Mouse (Mus musculus): ENCODE data around the gene Chrna4. TPM values are rescaled to one million over a fixed set of nuclear protein-coding genes. Genes with fewer than 3 reads are reported as not detected.

Gene Chrna4
- 0.04 and 0.15 TPM in 2 replicates for polyA plus RNA-seq (2015; fragmentation: Nextera tagmentation; extraction: Ambion mirVana)

DNA sequence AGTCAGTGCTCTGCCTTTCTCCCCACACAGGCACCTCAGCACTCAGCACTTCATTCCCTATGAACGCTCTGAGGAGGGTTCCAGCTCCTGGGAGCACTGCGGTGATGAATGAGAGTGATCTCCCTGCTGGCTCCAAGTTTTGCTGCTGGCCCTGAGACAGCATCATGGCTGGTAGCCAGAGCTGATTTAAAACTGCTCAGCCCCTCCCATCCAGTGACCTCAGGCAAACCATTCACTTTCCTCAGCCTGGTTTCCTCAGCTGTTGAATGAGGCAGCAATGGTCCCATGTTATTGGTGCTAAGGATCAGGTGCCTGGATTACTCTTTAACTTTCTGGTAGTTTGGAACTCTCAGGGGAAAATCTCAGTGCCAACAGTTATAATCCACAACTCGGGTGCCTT, at the start of gene Chrna4:
Chrna4 (minus strand) TSS at position 110 of the 400 bp plus-strand sequence.
- DNase-seq (ENCODE audit: low spot score) (no peak), ATAC-seq (no peak)
- Histone ChIP-seq H3K9me3 (ENCODE audit: low read length) (no peaks in the 10 kb centered on the region), H3K27me3 (replicated peaks; ENCODE audit: insufficient read depth, low read length) (peaks cover 12% of the 10 kb centered on the region), H3K4me2 (replicated peaks; ENCODE audit: low read depth, low read length) (no peak within 1 kb of the TSS), H3K27ac (ENCODE audit: low read length) (no peak within 1 kb of the TSS), H3K36me3 (ENCODE audit: insufficient read depth, low read length) (no peaks in the 10 kb centered on the region), H3K9ac (replicated peaks; ENCODE audit: low read depth) (no peak within 1 kb of the TSS), H3K4me1 (ENCODE audit: insufficient read depth, low read depth, low read length) (no peaks in the 10 kb centered on the region), H3K4me3 (ENCODE audit: low read depth, low read length) (no peak within 1 kb of the TSS)
- WGBS, result 37% methylated on average over 3 of the region's 3 CpGs
- TF ChIP-seq EP300 (IDR thresholded peaks at IDR 0.05), result no peak
- no peak for TF ChIP-seq CTCF (IDR thresholded peaks at IDR 0.05)

DNA sequence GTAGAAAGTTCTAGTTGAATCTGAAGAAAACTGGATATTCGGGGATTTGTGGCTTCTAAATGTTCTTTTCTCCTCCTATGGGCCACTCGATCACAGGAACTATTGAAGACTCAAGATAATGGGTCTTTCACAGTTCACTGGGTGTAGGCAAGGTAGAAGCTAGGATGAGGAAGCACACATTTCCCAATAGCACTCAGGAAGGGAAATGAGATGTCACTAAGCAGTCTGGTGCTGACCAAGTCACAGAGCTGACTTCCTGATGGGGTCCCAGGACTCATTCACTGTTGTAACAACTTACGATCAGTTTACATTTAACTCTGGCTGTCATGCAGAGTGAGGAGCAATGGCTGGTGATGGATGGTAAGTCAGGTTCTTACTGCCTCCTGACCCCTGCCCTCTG, 46.8 kb upstream of the Chrna4 start:
- WGBS, result 59% methylated on average over 3 of the region's 3 CpGs

DNA sequence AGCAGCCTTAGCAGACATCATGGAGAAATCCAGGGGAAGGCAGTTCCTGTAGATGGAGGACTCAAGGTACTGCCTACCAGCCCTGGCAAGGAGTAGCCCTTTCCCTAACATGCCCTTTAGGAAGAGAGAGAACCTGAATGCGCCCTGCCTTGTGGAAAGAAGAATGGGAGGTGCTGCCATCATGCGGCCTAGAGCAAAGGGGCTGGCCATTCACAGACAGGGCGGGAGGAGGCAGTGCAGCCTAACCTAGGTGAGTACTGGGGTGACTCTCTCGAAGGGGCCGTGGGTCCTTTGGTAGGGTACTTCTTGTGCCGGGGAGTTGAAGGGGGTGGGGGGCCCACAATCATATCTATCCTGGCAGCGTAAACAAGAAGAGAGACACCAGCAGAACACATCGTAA, 41.7 kb upstream of the Chrna4 start:
- no peak for TF ChIP-seq CTCF (IDR thresholded peaks at IDR 0.05)
- TF ChIP-seq EP300 (IDR thresholded peaks at IDR 0.05), result no peak
- Histone ChIP-seq H3K9ac (replicated peaks; ENCODE audit: low read depth) (no peak overlapping the region), H3K27ac (ENCODE audit: low read length) (no peak overlapping the region), H3K4me1 (ENCODE audit: insufficient read depth, low read depth, low read length) (no peaks in the 10 kb centered on the region), H3K9me3 (ENCODE audit: low read length) (no peaks in the 10 kb centered on the region), H3K27me3 (replicated peaks; ENCODE audit: insufficient read depth, low read length) (no peaks in the 10 kb centered on the region), H3K36me3 (ENCODE audit: insufficient read depth, low read length) (no peaks in the 10 kb centered on the region), H3K4me3 (ENCODE audit: low read depth, low read length) (no peak overlapping the region), H3K4me2 (replicated peaks; ENCODE audit: low read depth, low read length) (no peak overlapping the region)
- ATAC-seq, result no peak
- WGBS, result 51% methylated on average over 8 of the region's 8 CpGs
- DNase-seq (ENCODE audit: low spot score), result no peak

More for the DNA sequence above, 46.8 kb upstream of the Chrna4 start:
- Histone ChIP-seq H3K27me3 (replicated peaks; ENCODE audit: insufficient read depth, low read length) (no peaks in the 10 kb centered on the region), H3K27ac (ENCODE audit: low read length) (no peak overlapping the region), H3K4me3 (ENCODE audit: low read depth, low read length) (no peak overlapping the region), H3K4me2 (replicated peaks; ENCODE audit: low read depth, low read length) (no peak overlapping the region), H3K9me3 (ENCODE audit: low read length) (no peaks in the 10 kb centered on the region), H3K36me3 (ENCODE audit: insufficient read depth, low read length) (no peaks in the 10 kb centered on the region), H3K9ac (replicated peaks; ENCODE audit: low read depth) (no peak overlapping the region), H3K4me1 (ENCODE audit: insufficient read depth, low read depth, low read length) (no peaks in the 10 kb centered on the region)
- TF ChIP-seq CTCF (IDR thresholded peaks at IDR 0.05) (no peak), EP300 (IDR thresholded peaks at IDR 0.05) (no peak)
- DNase-seq (ENCODE audit: low spot score) (no peak), ATAC-seq (0 out of 2 replicates have a peak, but pooled peaks have one; percentile 16)

- H3K9me3 ChIP-seq (ENCODE audit: low read length), result no peaks in the 10 kb centered on the region
- DNase-seq (ENCODE audit: low spot score) (no peak), ATAC-seq (no peak)
- no peaks in the 10 kb centered on the region for H3K4me1 ChIP-seq (ENCODE audit: insufficient read depth, low read depth, low read length)
- no peaks in the 10 kb centered on the region for H3K27me3 ChIP-seq (replicated peaks; ENCODE audit: insufficient read depth, low read length)
- no peak overlapping the region for H3K4me3 ChIP-seq (ENCODE audit: low read depth, low read length)
- H3K36me3 ChIP-seq (ENCODE audit: insufficient read depth, low read length), result no peaks in the 10 kb centered on the region
- no peak overlapping the region for H3K4me2 ChIP-seq (replicated peaks; ENCODE audit: low read depth, low read length)
- WGBS, result 43% methylated on average over 4 of the region's 4 CpGs
- no peak overlapping the region for H3K9ac ChIP-seq (replicated peaks; ENCODE audit: low read depth)
- TF ChIP-seq CTCF (IDR thresholded peaks at IDR 0.05) (no peak), EP300 (IDR thresholded peaks at IDR 0.05) (no peak)
- H3K27ac ChIP-seq (ENCODE audit: low read length), result no peak overlapping the region
Measured at GRCm38 (mm10) chr2:181083945-181084344, 40.6 kb upstream of the Chrna4 start.

- no peak overlapping the region for H3K9ac ChIP-seq (replicated peaks; ENCODE audit: low read depth)
- TF ChIP-seq EP300 (IDR thresholded peaks at IDR 0.05) (no peak), CTCF (IDR thresholded peaks at IDR 0.05) (no peak)
Measured at GRCm38 (mm10) chr2:181080886-181081285, 37.5 kb upstream of the Chrna4 start.

GRCm38 (mm10) chr2:181079518-181079917, 36.2 kb upstream of the Chrna4 start:
- Histone ChIP-seq H3K27me3 (replicated peaks; ENCODE audit: insufficient read depth, low read length) (no peaks in the 10 kb centered on the region), H3K4me1 (ENCODE audit: insufficient read depth, low read depth, low read length) (no peaks in the 10 kb centered on the region), H3K9me3 (ENCODE audit: low read length) (no peaks in the 10 kb centered on the region), H3K4me2 (replicated peaks; ENCODE audit: low read depth, low read length) (no peak overlapping the region), H3K4me3 (ENCODE audit: low read depth, low read length) (no peak overlapping the region), H3K9ac (replicated peaks; ENCODE audit: low read depth) (no peak overlapping the region), H3K36me3 (ENCODE audit: insufficient read depth, low read length) (no peaks in the 10 kb centered on the region), H3K27ac (ENCODE audit: low read length) (no peak overlapping the region)
- TF ChIP-seq CTCF (IDR thresholded peaks at IDR 0.05) (no peak), EP300 (IDR thresholded peaks at IDR 0.05) (no peak)
- DNase-seq (ENCODE audit: low spot score) (no peak), ATAC-seq (no peak)
- WGBS, result 87% methylated on average over 2 of the region's 2 CpGs

More at GRCm38 (mm10) chr2:181080886-181081285, 37.5 kb upstream of the Chrna4 start:
- no peaks in the 10 kb centered on the region for H3K4me1 ChIP-seq (ENCODE audit: insufficient read depth, low read depth, low read length)
- 52% methylated on average over 5 of the region's 5 CpGs for WGBS
- H3K27ac ChIP-seq (ENCODE audit: low read length), result no peak overlapping the region
- no peak for DNase-seq (ENCODE audit: low spot score)
- ATAC-seq, result no peak
- no peaks in the 10 kb centered on the region for H3K27me3 ChIP-seq (replicated peaks; ENCODE audit: insufficient read depth, low read length)
- H3K36me3 ChIP-seq (ENCODE audit: insufficient read depth, low read length), result no peaks in the 10 kb centered on the region
- no peak overlapping the region for H3K4me2 ChIP-seq (replicated peaks; ENCODE audit: low read depth, low read length)
- H3K4me3 ChIP-seq (ENCODE audit: low read depth, low read length), result no peak overlapping the region
- H3K9me3 ChIP-seq (ENCODE audit: low read length), result no peaks in the 10 kb centered on the region

GRCm38 (mm10) chr2:181078908-181079307, 35.6 kb upstream of the Chrna4 start:
- WGBS, result 85% methylated on average over 2 of the region's 2 CpGs
- Histone ChIP-seq H3K4me1 (ENCODE audit: insufficient read depth, low read depth, low read length) (no peaks in the 10 kb centered on the region), H3K9ac (replicated peaks; ENCODE audit: low read depth) (no peak overlapping the region), H3K36me3 (ENCODE audit: insufficient read depth, low read length) (no peaks in the 10 kb centered on the region), H3K9me3 (ENCODE audit: low read length) (no peaks in the 10 kb centered on the region), H3K4me2 (replicated peaks; ENCODE audit: low read depth, low read length) (no peak overlapping the region), H3K27me3 (replicated peaks; ENCODE audit: insufficient read depth, low read length) (no peaks in the 10 kb centered on the region), H3K27ac (ENCODE audit: low read length) (no peak overlapping the region), H3K4me3 (ENCODE audit: low read depth, low read length) (no peak overlapping the region)
- ATAC-seq (no peak), DNase-seq (ENCODE audit: low spot score) (no peak)
- TF ChIP-seq EP300 (IDR thresholded peaks at IDR 0.05), result no peak
- no peak for TF ChIP-seq CTCF (IDR thresholded peaks at IDR 0.05)

Measured in lung, postnatal 0 days (tissue).